Mouse (Mus musculus) bone marrow macrophage, adult 2 months (primary cell): ENCODE data around the gene Dpm3. TPM values are rescaled to one million over a fixed set of nuclear protein-coding genes. Genes with fewer than 3 reads are reported as not detected.

Source experiments
- H3K27ac ChIP-seq: 2 replicates; pipeline ENCODE4 v1.5.1; 2012; ENCODE audit warnings: low read depth, low read length; ENCODE audit not compliant: insufficient read depth
- H3K4me1 ChIP-seq: 2 replicates; pipeline ENCODE4 v1.6.1; 2012; ENCODE audit warnings: low read length; ENCODE audit not compliant: control insufficient read depth, insufficient read depth
- H3K4me3 ChIP-seq: 2 replicates; pipeline ENCODE4 v1.5.1; 2012; ENCODE audit warnings: mild to moderate bottlenecking, low read length, moderate library complexity; ENCODE audit not compliant: insufficient read depth
- CTCF ChIP-seq: IDR thresholded peaks from 2 replicates; pipeline ENCODE4 v1.5.1; 2012; ENCODE audit warnings: low read depth, mild to moderate bottlenecking, low read length, moderate library complexity
- POLR2A ChIP-seq: IDR thresholded peaks from 2 replicates; pipeline ENCODE4 v1.6.1; 2012; ENCODE audit warnings: mild to moderate bottlenecking, low read depth, low read length, borderline replicate concordance
- polyA plus RNA-seq: library from polyadenylated mRNA; stranded (reverse); fragments of >200 nt; gene quantifications from 2 replicates; pipeline ENCODE4 v1.2.4, GENCODE M21; 2012; ENCODE audit not compliant: missing spikeins, insufficient read depth, insufficient read length

Dpm3 gene
- polyA plus RNA-seq, 1 experiment, result 62.0 TPM

- no peak for TF ChIP-seq CTCF
- TF ChIP-seq POLR2A, result no peak
- peaks cover 10% of the 10 kb centered on the region for H3K4me1 ChIP-seq
- no peak overlapping the region for H3K27ac ChIP-seq
- no peak overlapping the region for H3K4me3 ChIP-seq
Observed at GRCm38 (mm10) chr3:89244158-89244981, 14.8 kb upstream of the Dpm3 start.

DNA sequence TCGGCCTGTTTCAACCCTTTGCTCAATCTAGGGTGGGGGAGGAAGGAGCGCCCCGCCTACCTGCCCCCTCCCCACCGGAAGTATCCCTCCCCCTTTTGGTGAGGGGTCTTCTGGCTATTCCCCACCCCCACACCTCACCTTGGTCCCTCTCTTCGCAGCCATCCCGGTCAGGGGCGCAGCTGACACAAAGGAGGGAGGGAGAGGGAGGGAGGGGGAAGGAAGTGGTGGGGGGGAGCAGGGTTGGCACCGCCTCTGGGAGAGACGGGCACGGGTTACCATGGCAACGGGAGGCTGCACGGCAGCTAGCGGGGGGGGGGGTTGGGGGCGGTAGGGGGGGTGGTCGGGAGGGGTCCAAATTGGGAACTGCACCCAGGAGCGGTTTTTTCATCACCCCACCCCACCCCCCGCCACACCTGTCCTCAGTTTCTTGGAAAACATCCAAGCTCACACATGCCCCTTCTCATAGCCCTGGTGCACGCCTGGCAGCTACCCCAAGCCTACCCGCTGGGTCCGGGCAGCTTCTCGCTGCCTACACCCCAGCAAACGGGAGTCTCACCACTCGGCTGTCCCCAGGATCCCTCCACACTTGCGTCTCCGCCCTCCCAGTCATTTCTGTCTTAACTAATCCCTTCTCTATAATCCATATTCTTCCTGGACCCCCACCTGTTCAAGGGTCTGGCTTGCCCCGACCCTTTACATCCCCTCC is 14.0 kb upstream of the Dpm3 start:
- H3K4me1 ChIP-seq, result peaks cover 10% of the 10 kb centered on the region

DNA sequence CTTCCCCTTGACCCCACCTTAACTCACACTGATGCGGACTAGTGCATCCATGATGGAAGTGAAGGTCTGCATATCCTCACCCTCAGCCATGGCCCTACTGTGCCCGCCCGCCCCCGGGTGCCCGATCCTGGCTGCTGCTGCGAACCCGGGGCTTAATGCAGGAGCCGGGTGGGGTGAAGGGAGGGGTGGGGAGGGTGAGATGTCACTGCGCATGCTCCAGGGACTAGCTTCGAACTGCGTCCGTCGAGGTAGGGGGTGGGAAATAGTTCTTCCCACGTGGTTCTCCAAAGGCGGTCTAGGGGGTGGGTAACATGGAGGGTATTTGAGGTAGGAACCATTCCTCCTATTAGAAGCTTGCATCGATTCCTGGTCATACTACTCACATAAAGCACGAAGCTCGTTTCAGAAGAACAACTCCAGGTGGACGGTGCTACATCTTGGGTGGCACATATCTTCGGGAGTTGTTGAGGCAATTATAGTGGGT is 13.4 kb upstream of the Dpm3 start, which contains the start of gene Krtcap2:
Gene Krtcap2, plus strand, starts transcription at position 279 of the 484 bp plus-strand sequence.
- TF ChIP-seq CTCF (0 out of 2 replicates have a peak, but pooled peaks have one; percentile 0), POLR2A (no peak)
- Histone ChIP-seq H3K4me3 (peak within 1 kb of the TSS; percentile 81), H3K4me1 (peaks cover 16% of the 10 kb centered on the region), H3K27ac (peak within 1 kb of the TSS; percentile 43)

More for the DNA sequence above, 14.0 kb upstream of the Dpm3 start:
- H3K4me3 ChIP-seq, result peak overlapping the region; percentile 30
- TF ChIP-seq POLR2A (no peak), CTCF (no peak)
- H3K27ac ChIP-seq, result no peak overlapping the region

GRCm38 (mm10) chr3:89246261-89247100 is 12.7 kb upstream of the Dpm3 start, which contains the start of gene Trim46:
TSS of gene Trim46 (minus strand) at chr3:89246309.
- H3K27ac ChIP-seq, result peak within 1 kb of the TSS; percentile 43
- peak within 1 kb of the TSS; percentile 81 for H3K4me3 ChIP-seq
- H3K4me1 ChIP-seq, result peaks cover 23% of the 10 kb centered on the region
- TF ChIP-seq CTCF (peak; percentile 55), POLR2A (no peak)

DNA sequence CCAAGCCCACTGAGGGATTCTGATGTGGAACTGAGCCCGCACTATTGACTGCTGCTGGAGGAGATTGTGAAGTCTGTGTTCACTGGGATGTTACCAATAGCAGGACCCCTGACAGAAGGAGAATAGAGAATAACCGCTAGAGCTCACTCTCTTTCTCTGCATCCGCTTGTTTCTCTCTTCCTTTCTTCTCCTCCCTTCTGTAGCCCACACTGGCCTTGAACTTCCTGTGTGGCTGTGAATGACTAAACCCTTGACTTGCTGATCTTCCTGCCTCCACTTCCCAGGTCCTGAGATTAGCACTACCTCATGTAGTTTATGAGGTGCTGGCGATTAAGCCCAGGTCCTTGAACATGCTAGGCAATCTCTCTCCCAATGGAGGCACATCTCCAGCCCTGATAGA is 11.7 kb upstream of the Dpm3 start:
- Histone ChIP-seq H3K4me3 (peak overlapping the region; percentile 81; the same call in 1 of the 2 replicates), H3K27ac (no peak overlapping the region), H3K4me1 (peaks cover 28% of the 10 kb centered on the region)
- TF ChIP-seq POLR2A (no peak), CTCF (no peak)

- no peak overlapping the region for H3K27ac ChIP-seq
- TF ChIP-seq CTCF (no peak), POLR2A (no peak)
- peaks cover 26% of the 10 kb centered on the region for H3K4me1 ChIP-seq
- H3K4me3 ChIP-seq, result no peak overlapping the region
Observed at GRCm38 (mm10) chr3:89250435-89251040, 8.6 kb upstream of the Dpm3 start.

DNA sequence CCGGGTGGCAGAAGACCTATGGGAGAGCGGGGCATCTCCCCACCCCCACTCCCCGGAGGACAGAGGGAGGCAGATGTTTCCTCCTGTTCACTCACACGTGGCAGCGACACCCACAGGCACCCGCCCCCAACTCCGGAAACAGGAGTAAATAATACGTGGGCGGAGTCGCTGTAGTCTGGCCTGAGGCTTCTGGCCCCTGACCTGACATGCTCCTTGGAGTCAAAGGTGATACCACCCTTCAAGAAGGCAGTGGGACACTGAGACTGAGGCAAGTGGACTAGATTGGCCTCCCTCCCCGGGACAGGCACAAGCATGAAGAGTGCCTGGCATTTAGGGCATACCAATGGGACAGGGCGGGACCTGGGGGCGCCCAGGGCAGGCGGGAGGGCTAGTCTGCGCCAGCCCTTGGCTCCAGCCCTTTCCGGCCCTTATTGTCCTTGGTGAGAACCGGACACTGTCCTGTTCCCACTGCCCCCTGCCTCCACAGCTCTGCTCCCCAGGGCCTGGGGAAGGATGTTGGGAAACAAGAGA is 7.7 kb upstream of the Dpm3 start:
- Histone ChIP-seq H3K4me1 (peaks cover 30% of the 10 kb centered on the region), H3K4me3 (peak overlapping the region; percentile 20), H3K27ac (no peak overlapping the region)
- no peak for TF ChIP-seq CTCF
- no peak for TF ChIP-seq POLR2A

DNA sequence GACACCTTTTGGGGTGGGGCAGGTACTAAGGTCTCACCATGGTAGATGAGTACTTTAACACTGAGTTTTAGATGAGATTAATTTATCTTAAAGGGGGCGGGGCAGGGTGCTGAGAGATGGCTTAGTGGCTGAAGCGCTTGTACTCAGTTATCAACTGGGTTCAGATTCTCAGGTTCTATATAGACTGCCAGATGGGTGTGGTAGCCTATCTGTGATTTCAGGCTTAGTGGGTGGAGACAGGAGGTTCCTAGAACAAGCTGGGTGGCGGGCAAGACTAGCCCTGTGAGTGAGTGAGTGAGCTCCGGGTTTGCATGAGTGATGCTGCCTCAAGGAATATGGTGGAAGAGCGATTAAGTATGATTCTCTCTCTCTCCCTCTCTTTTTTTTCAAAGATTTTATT is 4.2 kb upstream of the Dpm3 start:
- TF ChIP-seq CTCF, result no peak
- peaks cover 22% of the 10 kb centered on the region for H3K4me1 ChIP-seq

DNA sequence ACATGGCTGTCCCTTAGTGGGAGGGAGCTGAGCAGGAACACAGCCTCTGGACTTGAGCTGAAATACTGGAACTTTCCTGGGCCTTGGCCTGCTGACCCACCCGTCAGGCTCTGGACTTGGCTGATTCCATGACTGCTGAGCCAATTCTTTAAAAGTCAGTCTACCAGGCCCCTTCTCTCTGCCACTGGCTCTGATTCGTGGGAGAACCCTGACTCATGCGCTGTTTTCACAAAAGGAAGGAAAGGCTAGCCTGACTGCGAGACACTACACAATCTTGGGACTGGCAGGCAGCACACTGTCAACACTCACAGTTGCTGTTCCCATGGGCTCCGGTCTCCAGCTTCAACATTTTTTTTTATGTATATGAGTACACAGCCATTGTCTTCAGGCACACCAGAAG is 3.0 kb upstream of the Dpm3 start:
- TF ChIP-seq POLR2A (no peak), CTCF (no peak)
- H3K4me1 ChIP-seq, result peaks cover 12% of the 10 kb centered on the region

More for the DNA sequence above, 4.2 kb upstream of the Dpm3 start:
- Histone ChIP-seq H3K27ac (no peak overlapping the region), H3K4me3 (no peak overlapping the region)

More for the DNA sequence above, 3.0 kb upstream of the Dpm3 start:
- H3K4me3 ChIP-seq, result no peak overlapping the region
- H3K27ac ChIP-seq, result no peak overlapping the region
